Mouse (Mus musculus): ENCODE measurements around the gene Limch1. TPM values are rescaled to one million over a fixed set of nuclear protein-coding genes. Genes with fewer than 3 reads are reported as not detected.

Gene Limch1
- polyA plus RNA-seq, 1 experiment from 2014 or later, result 12.9 TPM

DNA sequence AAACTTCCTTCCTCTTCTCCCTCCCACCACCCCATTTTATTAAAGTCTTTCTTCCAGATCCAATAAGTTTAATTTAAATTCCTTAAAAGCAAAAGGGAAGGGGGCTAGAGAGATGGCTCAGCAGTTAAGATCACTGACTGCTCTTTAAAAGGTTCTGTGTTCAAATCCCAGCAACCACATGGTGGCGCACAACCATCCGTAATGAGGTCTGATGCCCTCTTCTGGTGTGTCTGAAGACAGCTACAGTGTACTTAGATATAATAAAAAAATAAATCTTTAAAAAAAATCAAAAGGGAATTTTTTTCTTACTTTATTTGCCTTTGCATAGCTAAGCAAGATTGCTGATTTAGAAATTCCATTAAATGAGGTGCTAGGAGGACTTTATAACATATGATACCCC is 37.2 kb downstream of the Limch1 start:
- no peak for DNase-seq (ENCODE audit: low spot score)

DNA sequence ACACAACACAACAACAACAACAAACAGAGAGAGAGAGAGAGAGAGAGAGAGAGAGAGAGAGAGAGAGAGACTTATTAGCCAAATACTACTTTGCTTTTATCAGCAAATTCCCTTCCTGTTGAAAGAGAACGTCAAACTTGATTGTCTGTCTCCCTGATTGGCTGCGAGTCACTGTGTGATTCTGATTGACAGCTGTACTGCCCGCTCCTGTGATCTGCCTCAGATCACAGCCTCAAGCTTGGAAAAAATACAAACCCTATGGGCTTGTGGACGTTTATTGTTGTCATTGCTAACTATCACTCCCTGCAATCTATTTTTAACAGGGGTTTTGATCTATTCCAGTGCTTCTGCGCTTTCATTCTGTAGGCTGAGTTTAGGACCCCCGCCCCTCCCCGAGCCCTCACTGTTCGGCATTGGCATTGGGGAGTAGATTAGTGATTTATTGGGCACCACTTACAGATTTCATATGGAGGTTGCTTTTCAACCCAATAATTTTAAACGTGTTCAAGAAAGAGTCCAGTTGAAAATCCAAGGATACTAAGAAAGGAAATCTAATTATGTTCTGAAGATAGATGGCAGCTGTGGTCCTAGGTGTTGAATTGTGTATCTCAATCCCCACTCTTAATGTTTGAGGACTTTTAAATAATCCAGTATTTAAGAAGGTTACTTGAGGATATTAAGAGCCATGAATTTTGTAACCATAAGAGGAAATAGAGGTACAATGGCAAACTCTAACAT is 39.2 kb downstream of the Limch1 start:
- no peak for DNase-seq (ENCODE audit: low spot score)

DNA sequence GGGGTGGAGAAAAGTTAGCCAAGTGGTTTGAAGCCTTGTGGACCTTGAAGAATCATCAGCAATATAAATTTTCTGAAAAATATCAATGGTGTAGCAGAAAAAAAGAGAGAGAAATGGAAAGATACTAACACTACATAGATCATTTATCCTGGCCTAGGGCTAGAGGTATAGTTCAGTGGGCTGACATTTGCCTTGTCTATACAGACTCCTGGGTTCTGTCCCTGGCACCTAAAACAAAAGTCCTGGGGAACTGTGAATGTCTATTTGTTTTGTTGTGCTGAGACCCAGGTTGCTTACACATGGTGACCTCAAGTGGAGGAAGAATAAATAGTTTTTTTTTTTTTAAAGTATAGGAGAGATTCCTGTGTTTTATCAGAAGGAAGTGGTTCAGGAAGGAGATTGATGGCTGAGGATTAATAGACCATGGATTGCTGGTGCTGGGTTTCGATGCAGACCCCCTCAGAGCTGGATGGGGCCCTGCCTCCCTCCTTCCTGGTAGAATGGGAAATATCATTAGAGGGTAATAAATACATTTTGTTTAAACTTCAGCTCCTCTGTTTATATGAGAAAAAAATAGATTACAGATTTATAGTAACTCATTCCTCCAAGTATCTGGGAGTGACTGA is 40.5 kb downstream of the Limch1 start:
- DNase-seq (ENCODE audit: low spot score), result no peak

DNA sequence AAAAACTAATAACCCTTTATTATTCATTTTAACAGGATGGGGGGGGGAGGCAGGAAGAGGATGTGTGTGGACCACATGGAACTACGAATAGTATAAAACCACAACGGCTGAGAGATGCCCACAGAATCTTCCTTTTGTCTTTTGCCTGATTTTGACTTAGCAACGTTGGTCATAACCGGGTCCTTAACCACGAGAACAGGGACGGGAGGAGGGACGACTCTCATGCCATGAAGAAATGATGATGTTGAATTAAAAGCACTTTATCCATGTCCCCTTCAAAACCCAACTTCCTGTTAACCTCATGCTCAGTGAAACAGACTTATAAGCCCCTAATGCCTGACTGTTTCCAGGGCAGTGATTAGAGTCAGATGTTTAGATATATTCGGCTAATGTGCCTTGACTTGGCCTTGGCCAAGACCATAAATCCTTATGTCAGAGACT is 41.0 kb downstream of the Limch1 start:
- no peak for DNase-seq (ENCODE audit: low spot score)

DNA sequence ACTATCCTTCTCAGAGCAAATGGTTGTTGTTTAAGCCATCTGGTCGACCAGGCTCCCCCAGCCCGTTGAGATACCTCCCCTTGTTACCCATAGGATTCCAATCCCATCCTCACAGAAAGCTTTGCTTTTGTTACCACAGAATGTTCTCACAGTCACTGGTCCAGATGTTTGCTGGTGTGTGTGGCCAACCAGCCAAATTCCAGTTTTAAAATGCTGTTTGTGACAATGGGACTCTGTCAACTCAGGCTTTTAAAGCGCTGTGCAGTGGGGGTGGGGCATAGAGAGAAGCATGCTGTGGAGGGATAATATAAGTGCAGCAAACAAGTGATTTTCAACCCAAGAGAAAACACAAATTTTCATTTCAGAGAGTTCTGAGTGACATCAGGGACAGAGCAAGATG is 43.4 kb downstream of the Limch1 start:
- DNase-seq (ENCODE audit: low spot score), result no peak

DNA sequence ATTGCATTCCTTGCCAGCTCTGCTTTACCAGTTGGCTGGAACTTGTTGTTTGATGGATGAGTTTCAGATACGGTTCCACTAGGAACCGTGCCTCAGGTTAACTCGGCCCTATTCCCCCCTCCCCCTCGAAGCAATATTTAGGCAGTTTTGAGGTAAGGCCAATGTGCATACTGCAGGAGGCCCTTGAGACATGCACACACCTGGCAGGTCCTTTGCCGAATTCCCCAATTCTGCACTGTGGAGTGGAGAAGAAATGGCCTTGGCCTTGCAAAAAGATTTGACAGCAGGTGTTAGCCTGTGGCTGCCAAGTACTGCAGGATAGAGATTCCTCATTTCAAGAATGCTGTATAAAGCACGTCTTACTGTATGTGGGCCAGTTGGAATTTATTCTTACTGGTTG is 45.5 kb downstream of the Limch1 start:
- no peak for DNase-seq (ENCODE audit: low spot score)

DNA sequence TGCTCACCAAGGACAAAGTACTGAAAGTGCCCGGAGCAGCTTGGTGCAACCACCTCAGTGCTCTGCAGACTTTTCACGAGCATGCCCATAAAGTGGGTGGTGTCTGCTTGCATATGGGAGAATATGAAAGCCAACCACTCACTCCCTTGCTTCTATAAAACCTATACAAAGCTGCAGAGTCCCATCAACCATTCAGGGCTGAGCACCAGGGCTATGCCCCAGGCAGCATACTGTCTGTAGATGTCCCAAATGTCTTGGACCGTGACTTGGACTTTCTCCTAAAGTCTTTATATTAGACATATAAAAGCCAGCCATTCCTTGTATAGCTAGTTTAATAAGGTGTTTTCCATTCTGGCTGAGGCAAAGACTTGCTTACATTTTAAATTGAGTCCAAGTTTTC is 47.6 kb downstream of the Limch1 start:
- DNase-seq (ENCODE audit: low spot score), result no peak

DNA sequence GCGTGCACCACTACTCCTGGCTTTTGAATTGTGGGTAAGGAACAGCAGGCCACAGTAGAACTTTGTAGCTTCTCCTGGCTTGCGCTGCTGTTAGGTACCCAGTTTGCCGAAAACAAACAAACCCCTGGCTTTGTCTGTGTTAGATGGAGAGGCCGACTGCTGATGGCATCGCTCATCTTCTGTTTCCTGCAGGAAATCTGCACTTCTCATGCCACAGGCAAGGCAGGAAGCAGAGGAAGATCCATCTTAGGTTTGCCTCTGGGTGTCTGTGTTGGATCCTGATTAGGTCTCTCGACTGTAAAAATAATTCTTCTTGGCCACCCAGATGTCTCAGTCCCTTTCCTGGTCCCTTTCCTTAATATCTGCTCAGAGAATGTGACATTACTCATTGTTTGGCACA is 51.7 kb downstream of the Limch1 start:
- no peak for DNase-seq (ENCODE audit: low spot score)

DNA sequence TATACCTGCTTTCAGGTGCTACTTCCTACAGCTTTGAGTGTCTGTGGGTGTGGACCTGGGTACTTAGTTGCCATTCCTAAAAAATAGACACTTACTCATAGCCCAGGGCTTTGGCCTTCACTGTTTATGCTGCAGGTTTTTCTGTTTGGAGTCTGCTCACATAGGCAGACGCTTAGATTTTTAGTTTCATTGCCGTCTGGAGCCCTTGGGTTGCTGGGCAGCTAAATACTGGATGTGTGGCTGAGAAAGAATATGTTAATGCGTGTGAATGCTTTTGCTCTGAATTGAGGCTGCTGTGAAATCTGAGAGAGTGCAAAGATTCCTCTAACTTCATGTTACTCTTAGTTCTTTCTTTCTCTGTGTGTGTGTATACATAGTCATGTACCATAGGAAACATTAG is 52.5 kb downstream of the Limch1 start:
- DNase-seq (ENCODE audit: low spot score), result no peak

DNA sequence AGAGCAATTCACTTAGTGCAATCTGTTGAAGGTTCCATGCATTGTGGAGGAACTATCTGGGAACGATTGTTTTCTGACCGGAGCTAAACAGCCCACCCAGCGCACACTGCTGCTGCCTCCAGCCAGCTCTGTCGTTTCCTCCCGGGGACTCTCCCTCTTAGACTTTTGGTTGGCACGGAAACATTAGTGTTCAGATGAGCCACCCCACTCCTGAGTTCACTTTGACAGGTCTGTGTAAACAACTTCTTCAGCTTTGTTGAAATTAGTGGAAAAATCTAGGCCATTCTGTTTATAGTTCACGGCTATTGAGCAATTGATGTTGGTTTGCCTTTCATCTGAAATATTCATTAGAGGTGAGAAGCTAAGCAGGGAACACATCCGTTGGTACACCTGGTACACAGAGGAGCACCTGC is 53.0 kb downstream of the Limch1 start:
- DNase-seq (ENCODE audit: low spot score), result no peak

DNA sequence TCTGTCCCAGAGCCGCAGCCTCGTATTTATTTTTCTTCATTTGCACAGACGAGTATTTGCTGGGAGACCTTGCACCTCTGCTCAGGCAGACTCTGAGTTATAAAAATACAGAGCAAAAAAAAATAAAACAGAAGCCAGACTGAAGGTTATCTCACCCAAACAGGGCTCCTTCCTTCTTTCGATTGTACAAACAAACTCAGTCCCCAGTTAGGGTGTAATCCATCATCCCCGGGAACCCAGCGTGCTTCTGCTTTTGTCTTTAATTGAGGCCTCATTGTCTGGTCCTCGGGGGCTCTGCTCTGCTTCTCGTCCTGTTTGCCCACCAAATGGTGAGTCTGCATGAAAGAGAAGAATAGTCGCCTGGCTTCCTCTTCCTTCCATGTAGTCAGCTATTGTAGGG is 54.6 kb downstream of the Limch1 start:
- no peak for DNase-seq (ENCODE audit: low spot score)

DNA sequence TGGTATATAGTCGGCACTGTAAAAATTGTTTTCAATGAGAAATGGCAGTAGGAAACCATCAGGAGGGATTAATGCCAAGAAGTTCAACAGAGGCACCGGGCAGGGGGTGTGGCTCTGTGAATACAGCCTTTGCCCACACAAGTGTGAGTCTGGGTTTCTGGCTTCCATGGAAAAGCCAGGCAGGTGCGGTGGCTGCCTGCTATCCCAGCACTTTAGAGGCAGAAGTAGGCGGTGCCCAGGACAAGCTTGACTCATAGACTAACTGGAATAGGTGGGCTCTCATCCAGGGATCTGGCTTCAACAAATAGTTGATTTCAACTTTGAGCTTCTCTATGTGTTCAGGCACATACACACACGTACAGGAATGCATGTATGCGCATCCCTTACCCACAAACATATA is 55.4 kb downstream of the Limch1 start:
- DNase-seq (ENCODE audit: low spot score), result no peak

DNA sequence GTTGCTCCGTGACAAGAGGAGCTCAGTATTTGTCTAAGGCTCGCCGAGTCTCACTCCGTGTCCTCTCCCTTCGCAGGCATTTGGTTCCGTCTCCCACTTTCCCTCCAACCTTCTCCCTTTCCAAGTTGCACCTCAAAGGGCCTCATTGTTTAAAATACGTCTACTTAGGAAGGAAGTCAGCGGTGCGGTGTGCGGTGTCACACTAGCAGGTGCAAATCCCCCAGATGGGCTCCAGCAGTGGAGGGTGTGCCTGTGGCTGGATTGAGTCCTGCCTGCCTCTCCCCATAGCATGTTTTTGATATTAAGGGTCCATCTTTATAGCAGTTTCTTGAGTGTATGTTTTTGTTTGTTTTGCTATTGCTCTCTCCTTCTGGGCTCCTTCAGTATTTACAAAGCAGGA is 56.6 kb downstream of the Limch1 start:
- peak; percentile 50 for DNase-seq (ENCODE audit: low spot score)

DNA sequence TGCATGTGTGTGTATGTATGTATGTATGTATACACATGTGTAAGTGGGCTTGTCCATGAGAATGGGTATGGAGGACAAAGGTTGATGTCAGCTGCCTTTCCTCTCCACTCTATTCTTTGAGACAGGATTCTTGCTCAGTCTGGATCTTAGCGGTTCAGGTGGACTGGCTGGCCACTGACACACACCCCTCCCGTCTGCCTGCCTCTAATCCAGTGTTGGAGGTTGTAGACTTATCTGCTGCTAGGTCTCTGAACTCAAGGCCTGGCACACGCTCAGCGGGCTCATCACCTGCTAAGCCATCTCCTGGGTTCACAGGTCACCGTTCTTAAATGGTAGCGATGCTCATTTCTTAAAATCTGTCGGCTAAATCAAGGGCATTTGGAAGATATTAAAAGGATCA is 60.7 kb downstream of the Limch1 start:
- no peak for DNase-seq (ENCODE audit: low spot score)

DNA sequence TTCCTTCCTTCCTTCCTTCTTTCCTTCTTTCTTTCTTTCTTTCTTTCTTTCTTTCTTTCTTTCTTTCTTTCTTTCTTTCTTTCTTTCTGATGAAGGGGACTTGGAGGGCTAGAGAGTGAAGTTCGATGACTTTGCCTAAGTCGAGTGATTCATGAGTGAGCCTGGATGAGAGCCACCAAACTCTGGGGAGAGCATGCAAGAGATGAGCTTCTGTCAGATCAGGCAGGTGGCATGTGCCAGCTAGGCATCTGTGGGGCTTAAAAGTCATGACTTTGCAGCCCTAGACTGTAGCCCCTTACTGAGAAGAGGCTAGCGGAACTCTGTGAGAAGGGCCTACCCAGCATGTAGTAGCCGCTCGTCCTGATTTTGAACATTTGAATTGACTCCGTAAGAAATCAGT is 62.1 kb downstream of the Limch1 start:
- no peak for DNase-seq (ENCODE audit: low spot score)

DNA sequence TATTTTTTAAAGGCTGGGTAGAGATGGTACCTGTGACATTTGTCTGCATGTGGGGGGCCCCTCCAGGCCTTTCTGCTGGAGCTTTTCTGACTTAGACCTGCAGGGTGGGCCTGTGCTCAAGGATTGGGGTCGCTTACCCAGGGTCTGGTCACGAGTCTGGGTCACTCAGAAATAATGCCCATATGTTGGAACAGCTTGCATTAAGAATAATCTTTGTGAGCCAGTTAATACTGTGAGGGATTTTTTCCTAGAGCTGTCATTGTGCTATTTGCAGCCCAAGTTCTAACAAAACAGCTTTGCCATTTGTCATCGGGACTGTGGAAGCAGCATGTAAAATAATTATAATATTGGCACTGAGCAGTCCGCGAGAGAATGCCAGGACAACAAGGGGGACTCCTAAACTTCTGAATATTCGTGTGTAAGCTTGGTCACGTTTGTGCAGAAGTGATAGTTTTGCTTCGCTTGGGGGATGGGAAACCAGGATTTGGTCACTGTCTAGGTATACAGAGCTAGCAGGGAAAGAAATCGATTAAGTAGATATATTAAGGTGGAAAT is 63.5 kb downstream of the Limch1 start:
- no peak for DNase-seq (ENCODE audit: low spot score)

DNA sequence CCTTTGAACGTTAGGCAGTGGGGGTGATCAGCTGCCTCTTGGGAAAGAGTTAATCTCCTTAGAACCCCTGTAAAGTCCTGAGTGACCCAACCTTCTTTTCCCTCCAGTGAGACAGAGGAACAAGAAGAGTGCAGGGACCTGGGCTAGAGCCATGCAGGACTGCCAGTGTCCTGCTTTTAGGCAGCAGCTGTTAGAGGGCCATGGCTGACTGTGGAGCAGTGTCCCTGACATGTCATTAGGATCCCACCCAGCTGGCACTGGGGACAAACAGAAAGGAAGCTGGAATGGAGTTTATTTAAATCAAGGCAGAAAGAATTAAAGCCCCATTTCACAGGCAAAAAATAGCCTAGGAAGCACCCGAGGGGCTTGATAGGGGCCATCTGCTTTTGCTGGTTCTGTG is 64.8 kb downstream of the Limch1 start:
- no peak for DNase-seq (ENCODE audit: low spot score)

DNA sequence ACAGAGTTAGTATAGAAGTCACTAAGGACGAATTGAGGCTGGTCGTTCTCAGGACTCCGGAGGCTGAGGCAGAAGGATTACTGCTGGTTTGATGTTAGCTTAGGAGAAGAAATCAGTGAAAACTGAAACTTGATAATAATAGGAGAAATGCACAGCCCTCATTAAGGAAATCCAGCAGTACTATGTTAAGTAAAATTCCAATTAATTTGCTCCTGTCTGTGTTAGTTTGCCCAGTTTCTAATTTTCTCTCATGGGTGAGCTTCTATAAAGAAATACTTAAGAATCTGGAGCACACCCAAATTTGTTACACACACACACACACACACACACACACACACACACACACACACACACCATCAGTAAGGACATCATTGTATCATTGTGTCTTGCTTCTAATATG is 69.0 kb downstream of the Limch1 start:
- DNase-seq (ENCODE audit: low spot score), result no peak

DNA sequence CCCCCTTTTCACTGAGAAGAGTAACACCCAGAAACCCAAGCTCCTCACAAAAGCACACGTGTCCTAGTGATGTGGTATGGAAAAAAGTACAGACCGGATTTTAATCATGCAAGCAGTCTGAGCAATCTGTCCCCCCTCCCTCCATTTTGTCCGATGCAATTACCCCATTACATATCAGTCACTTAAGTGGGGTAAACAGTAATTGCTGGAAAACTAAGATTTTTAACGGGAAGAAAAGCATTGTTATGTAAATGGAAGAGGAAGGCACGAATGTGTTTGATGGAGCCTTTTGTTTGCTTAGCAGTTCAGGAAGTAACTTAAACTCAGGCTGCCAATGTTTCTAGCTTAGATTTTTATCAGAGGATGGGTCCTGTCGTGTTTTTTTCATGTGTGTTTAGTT is 70.2 kb downstream of the Limch1 start:
- DNase-seq (ENCODE audit: low spot score), result no peak

DNA sequence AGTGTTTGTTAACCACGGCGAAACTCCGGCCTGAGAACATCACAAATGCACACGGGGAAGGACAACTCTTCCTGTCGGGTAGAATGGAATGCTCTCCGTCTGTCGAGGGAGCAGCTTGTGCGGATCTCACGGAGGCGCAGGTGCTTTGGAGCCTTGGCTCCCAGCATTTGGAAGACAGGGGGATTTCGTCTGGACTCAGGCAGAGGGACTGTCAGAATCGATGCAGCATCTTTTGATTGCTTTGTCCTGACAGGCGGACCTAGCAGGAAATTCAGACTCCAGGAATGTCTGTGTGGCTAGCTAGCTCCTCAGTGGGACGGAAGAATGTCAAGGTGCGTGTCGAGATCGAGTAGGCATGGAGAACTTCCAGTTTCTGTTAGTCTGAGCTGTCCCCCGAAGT is 71.1 kb downstream of the Limch1 start:
- DNase-seq (ENCODE audit: low spot score), result no peak

DNA sequence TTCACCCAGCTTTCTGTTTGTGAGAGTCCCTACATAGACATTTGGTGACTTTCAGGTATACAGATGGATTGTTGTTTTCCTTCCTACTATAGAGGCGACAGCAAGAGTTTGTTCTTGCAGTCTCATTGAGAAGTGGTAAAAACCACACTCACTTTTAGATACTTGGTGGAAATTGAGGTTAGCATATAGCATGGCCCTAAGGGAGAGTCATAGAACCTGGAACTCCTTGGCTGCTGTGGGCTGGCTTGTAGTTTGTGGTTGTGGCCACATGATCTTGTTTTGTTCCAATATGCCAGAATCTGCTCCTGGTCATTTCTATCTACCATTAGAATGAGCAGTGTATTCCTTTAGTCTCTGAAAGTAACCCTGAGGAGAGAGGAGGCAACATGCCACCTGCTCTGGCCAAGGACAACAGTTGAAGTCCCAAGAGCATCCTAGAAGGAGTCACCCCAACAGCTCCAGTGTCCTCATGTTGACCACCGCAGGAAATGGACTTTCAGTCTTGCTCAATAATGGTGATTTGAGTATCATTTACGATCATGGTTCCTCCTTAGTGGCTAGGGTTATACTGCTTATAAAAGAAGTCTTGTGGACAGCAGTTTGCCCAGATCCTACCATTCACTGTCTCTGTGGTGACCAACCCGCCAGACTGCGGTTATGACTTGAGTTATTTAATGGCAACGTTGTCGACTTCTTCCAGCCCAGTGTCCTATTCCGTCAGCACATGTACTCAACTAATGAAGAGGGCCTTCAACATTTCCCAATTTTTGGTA is 71.7 kb downstream of the Limch1 start:
- no peak for DNase-seq (ENCODE audit: low spot score)

DNA sequence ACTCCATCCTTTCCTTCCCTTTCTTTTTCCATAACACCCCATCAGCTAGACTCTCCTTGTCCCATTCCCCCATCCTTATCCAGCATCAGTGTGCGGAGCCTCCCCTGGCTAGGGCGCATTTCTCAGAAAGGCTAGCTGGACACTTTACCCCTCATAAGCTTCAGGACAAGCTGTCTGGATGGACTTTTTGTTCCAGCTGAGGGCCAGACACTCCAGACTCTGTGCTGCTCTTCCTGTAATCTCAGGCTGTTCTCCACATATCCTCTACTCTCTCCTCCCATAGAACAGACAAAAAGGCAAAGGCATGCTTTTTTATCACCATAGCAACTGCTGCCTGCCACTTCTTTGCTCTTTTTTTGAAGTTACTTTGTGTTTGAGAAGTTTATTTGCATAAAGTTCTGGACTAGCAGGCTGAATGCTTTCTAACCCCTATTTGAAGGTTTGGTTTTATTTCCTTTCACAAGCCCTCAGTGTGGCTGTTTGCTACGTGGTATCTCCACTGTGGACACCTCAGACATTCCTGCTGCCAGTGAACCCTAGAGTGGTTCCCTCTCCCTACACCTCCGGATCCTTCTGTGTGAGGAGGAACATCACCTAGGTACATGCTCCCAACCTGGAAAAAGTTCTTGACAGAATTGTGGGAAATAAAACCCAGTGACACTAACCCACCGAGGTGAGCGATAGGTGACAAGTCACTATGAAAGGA is 77.0 kb downstream of the Limch1 start:
- no peak for DNase-seq (ENCODE audit: low spot score)

All from thymus, postnatal 0 days (tissue).